Mouse (Mus musculus): ENCODE measurements around the gene Zbtb16.

Gene Zbtb16

GRCm38 (mm10) chr9:48725161-48725560 is 110.9 kb downstream of the Zbtb16 start:
- DNase-seq = no peak

DNA sequence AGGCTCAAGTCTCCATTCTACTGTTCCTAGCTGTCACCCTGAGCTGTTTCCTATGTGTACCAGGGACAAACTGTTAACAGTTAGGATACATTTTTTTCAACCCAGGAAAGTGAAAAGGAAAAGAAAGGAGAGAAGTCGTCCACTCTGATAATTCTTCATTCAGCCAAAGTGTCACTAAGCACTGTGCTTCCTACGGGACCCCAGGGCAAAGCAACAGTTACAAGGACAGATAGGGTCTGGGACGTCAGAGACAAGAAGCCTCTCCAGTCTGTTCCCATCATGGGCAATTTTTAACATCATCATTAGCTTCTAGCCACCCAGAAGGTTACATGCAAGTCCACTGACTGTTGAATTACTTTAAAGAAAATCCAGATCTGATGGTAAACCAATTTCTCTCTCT is 111.3 kb downstream of the Zbtb16 start:
- no peak for DNase-seq

DNA sequence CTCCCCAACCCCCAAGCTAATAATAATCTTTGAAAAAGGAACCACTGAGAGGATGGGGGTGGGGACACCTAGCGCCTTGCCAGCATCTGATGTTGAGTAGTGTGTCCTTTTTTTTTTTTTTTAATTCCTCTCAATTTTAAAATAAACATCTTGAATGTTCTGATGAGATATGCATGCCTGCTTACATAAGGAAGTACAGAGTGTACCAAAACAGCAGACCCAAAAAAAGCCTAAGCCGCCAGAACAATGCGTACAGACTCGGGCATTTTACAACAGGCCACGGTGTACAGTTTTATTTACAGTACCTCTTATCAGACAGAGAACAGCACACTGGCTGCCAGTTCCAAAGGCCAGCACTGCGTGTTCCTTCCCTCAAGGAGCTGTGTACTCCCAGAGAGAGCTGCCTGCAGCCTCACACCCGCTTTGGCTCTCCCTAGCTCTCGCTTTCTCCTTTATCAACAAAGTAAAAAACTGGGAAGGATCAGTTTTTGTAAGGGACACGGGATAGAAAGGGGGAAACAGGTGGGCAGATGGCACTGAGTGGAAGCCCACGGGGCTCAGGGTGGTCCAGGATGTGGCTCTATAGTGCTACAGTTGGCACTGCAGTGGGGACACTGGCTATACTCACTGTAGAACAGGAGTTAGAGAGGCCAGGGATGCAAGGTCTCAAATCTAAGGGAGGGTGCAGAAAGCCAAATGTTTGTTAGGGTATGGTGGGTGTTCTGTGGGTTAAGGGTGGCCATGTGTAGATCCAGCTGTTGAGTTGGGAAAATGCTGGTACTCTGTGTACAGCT is 112.3 kb downstream of the Zbtb16 start:
- peak; percentile 84 for DNase-seq

- no peak for DNase-seq
These were observed 113.0 kb downstream of the Zbtb16 start for GRCm38 (mm10) chr9:48723025-48723424.

DNA sequence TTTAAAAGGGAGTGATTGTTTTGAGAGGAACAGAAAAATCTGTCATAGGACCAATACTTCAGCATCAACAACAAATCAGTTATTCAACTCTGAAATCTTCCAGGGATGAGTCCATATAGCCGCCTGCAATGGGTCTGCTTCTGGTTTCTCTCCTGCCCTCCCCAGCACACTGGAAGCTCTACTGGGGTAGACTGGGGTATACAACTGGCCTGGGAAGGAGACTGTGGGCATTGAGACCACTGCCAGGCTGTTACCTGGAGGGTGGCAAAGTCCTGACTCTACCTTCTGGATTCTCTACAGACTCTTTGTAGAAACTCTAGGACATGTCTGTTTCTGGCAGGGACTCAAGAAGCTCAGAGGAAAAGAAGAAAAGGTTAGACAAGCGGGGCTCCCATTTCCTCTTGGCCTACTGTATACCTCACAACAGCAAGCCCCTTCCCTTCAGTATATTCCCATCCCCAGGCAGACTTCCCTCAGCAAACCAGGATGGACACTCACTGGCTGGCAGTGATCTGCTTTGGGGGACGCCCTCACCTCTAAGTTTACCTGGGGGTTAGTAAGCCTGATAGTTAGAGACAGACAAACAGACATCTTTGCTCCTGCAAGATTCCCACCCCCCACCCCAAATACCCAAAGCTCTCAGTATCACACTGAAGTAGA is 113.6 kb downstream of the Zbtb16 start:
- DNase-seq = no peak

- DNase-seq = no peak
These were observed 114.4 kb downstream of the Zbtb16 start for GRCm38 (mm10) chr9:48721655-48722054.

DNA sequence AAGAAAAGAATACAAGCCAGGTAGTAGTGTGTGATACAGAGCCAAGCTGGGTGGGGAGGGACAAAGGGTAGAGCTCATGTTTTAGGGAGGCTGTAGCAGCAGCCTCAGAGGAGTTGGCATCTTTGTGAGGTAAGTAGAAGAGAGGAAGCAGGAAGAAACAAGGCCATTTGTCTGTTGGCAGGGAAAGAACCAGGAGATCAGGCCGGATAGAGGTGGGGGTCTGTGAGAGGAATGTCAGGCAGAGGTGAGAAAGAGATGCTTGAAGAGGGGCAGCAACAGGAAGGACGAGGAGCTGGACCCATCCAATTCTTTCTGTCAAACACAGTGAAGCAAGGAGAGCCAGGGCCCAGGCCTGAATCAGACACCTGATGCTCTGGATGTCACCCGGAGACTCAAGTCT is 114.8 kb downstream of the Zbtb16 start:
- DNase-seq = no peak

- no peak for DNase-seq
These were observed 115.6 kb downstream of the Zbtb16 start for GRCm38 (mm10) chr9:48720251-48720963.

DNA sequence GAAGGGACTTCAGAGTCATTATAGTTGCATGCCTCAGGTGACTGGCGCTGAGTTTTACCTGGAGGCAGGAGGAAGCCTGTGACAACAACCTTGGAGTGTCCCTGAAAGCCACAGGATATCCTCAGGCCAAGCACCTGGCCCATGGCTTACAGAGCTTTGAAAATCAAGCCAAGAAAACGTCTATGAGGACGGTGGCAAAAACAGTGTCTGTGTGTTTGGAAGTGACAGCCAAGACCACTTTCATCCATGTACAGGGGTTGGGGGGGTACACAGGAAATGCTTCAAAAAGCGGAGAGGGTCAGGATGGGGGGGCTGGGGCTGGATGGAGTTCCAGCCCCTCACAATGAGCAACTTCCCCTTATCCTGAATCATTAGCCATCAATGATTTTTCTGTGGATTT is 116.4 kb downstream of the Zbtb16 start:
- DNase-seq = no peak

DNA sequence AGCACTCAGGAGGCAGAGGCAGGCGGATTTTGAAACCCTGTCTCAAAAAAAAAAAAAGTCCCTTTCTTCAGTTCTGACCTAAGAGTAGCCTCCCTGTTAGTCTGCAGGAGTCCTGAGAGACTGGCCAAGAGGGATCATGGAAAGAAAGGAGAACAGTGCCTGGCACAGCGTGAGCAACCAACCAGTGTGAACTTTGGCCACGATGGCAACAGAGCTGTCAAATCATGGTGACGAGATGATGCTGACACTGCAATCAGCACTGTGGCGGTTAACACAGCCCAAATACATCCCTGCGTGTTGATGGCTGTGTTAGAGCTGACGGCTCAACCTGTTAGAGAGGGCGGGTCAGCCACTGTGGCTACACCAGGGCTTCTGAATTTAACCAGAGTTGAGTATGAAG is 119.5 kb downstream of the Zbtb16 start:
- no peak for DNase-seq

DNA sequence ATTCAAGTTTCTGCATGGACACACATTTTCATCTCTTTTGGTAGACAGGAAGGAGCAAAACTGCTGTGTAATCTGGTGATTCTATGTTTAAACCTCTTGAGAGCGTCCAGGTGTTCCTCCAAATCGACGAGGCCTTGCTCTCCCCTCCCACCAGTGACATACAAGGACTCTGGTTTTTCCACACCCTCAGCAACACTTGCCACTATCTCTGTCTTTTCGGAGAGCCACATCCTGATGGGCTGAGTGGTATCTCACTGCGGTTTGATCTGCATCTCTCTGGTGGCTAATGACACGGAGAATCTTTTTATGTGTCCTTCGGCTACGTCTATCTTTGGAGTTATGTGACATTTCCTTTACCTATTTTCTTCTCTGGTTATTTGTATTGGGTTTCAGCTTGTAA is 121.0 kb downstream of the Zbtb16 start:
- no peak for DNase-seq

DNA sequence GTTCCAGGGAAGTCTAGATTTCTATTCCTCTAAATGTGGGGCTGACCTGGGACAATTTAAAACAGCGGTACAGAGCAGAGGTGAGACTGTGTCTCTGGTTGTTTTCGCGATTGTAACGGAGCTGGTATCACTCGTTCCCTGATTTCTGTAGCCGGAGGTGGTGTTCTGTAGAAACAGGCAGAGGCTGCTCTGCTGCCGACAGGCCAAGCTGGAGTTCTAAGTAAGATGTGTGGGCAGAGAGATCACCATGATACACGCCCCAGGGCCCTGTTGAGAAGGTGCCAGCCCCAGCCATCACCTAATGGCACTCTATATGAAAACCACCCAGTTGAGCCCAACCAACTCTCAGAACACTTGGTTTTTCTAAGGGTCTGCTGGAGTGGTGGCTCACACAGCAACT is 122.2 kb downstream of the Zbtb16 start:
- no peak for DNase-seq

- no peak for DNase-seq
These were observed 122.8 kb downstream of the Zbtb16 start for GRCm38 (mm10) chr9:48712985-48713765.

GRCm38 (mm10) chr9:48711826-48712225 is 124.2 kb downstream of the Zbtb16 start:
- no peak for DNase-seq

DNA sequence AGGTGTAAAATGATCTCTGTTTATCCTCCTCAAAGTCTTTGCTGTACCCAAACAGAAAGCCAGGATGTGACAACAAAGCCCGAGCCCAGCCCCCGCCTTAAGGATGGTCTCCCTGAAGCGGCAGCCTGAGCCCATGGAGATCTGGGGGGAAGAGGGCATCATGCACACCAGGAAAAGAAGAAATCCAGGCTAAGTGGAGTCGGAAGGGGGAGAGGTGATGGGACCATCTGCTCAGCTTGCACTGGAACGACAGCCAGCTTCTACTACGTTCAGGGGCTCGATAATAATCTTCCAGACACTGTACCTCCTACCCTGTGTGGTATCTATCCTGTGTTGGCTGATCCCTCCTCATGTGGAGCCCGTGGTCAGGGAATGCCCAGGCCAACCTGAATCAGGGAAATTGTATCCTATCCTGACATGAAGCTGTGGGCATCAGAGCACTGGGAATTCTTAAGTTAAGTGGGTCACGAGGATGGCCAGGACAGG is 124.7 kb downstream of the Zbtb16 start:
- DNase-seq = no peak

DNA sequence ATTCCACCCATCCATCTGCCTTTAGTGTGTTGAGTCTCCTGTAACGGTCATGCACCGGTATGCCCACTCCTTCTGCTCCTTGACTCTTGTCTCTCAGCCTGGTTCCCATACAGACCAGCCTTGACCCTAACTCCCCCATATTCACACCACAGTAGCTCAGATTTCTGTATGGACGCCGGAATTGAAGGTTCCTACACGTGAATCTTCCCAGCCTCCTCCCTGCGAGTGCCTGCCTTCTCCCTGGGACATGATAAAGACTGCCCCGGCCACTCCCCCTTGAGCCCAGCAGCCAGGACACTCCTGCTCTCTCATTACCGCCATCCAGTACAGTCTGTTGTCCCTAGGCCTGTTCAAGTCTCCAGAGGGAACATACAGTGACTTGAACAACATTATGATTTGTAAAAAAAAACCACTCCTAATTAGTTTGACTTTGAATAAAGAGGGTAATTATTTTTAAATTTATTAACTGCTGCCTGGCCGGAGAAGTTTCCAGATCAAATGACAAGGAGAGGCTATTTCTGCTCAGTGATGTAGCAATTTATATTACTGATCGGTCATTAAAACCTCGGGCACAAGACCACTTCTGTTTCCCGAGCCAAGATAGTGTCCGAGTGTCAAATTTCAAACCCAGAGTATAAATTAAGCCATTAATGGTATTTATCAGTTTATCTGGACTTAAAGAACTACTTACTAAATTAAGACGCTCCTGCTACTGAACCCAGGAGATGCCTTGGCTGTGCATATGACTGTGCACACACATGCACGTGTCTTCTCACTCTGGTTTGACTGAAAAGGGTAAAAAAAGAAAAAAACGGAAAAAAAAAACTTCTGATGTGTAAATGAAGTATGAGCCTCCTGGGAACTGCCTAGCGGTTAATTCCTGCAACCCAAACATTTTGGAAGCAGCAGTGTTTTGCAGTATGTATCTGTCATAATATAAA is 125.4 kb downstream of the Zbtb16 start:
- DNase-seq = no peak

DNA sequence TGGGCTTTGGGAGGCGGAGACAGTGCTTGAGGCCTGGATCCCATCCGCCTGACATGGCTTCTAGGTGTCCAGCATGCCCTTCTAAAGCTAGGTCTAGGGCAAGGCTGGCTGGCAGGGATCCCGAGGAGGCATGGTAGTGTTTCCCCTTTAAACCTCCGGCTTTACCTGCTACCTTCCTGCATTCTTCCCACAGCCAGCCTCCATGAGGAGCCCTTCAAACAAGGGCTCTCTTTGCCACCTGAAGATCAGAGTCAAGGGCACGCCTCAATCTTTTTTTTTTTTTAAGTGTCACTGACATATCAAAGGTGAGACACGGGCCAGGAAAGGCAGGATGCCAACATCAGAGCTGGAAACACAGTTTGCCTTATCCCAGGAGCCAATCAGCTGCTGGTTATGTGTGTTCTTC is 128.2 kb downstream of the Zbtb16 start:
- no peak for DNase-seq

- peak; percentile 34 for DNase-seq
These were observed 128.7 kb downstream of the Zbtb16 start for GRCm38 (mm10) chr9:48707134-48707823.

- DNase-seq = no peak
These were observed 134.7 kb downstream of the Zbtb16 start for GRCm38 (mm10) chr9:48701296-48701695.

DNA sequence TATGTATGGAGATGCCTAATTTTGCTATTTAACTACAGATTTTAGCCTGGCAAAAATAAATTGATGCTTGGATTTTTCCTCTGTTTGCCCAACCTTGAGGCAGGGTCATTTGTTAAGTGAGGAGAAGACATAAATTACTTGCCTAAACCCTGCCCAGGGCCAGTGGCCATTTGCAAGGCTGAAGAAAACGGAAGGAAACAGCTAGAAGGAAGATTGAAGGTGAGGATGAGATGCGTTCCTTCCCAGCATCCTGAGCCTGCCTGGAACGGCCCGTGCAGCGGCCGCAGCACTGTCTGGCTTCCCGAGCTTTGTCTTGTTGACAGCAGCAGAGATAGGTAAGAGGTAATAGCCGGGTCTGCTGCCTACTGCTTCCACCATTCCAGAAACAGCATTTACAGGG is 135.2 kb downstream of the Zbtb16 start:
- no peak for DNase-seq

GRCm38 (mm10) chr9:48697470-48697815 is 138.6 kb downstream of the Zbtb16 start:
- DNase-seq = no peak

All from kidney, postnatal 14 days (tissue).